Mouse (Mus musculus) spleen, embryonic (tissue): ENCODE data around the gene Usp50.

Experiments
- CTCF ChIA-PET: fragments of 350-600 bp; sonication (Branson Sonifier 250); formaldehyde crosslinking; loops from one replicate; lab custom pipeline; 2022; lab: Charles Lee

Usp50 gene

GRCm38 (mm10) chr2:126743389-126743788 lies 39.9 kb downstream of the Usp50 start:
- CTCF ChIA-PET = no interaction called here

DNA sequence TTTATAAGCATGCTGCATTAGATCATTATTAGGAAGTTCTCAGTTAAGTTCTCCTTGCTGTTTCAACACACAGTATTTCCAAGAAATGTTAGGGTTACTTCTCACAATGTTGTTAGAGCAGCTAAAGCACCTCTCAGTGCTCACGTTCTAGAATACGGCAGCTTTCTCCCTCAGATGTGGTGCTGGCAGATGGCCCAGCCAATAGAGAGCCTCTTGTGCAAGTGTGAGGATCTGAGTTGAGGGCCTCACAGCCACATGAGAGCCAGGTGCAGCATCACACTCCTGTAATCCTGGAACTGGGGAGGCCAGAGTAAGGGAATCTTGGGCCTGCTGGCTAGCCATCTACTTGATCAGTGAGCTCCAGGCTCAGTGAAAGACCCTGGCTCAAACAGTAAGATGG lies 43.0 kb downstream of the Usp50 start:
- CTCF ChIA-PET = interaction anchor here (0.5 kb wide), 1 partner anchor 172 kb away, joined by 5 read pairs; no protein-coding TSS in a partner anchor

GRCm38 (mm10) chr2:126735339-126736073 lies 47.8 kb downstream of the Usp50 start:
- CTCF ChIA-PET = interaction anchor here (0.6 kb wide), 1 partner anchor 12 kb away, joined by 5 read pairs; no protein-coding TSS in a partner anchor

GRCm38 (mm10) chr2:126730502-126730901 lies 52.8 kb downstream of the Usp50 start:
- CTCF ChIA-PET = no interaction called here

GRCm38 (mm10) chr2:126729207-126729606 lies 54.1 kb downstream of the Usp50 start:
- CTCF ChIA-PET = interaction anchor here (0.7 kb wide), 1 partner anchor 102 kb away, joined by 3 read pairs; no protein-coding TSS in a partner anchor

DNA sequence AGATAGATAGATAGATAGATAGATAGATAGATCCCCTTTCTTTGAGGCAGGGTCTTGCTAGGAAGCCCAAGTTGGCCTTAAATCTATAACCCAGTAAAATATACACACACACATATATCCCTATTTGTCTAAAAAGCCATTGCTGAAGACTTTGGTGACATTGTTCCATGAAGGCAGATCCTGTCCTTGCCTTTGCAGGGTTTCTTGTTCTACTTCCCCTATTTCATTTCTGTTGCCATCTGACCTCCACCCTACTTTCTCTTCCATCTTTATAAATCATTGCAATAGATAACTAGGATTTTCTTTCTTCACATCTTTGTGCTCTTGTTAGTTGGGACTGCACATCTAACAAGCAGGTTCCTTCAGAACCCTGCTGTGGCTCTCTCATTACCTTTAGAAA lies 70.3 kb downstream of the Usp50 start:
- CTCF ChIA-PET = no interaction called here

DNA sequence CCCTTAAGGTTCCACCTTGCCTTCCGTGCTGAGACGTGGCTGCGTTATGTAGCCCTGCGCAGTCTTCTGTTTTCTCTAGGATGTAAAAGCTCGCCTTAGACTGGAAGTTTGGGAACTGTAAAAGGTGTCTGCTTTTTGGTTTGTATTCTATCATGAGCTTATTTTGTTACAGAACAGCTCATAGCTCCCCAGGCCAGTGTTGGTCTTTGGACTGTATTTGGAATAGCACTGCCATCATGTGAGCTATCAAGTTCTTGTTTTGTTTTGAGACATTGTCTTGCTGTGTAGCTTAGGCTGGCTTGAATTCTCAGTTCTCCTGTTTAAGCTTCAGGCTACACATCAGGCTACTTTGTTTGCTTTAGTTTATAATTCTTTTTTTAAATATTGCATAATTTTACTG lies 70.7 kb downstream of the Usp50 start:
- CTCF ChIA-PET = no interaction called here

- CTCF ChIA-PET = no interaction called here
Measured at GRCm38 (mm10) chr2:126708361-126708760, 74.9 kb downstream of the Usp50 start.

- CTCF ChIA-PET = interaction anchor here (0.6 kb wide), 1 partner anchor 29 kb away, joined by 7 read pairs; no protein-coding TSS in a partner anchor
Measured at GRCm38 (mm10) chr2:126707438-126707779, 75.9 kb downstream of the Usp50 start.

DNA sequence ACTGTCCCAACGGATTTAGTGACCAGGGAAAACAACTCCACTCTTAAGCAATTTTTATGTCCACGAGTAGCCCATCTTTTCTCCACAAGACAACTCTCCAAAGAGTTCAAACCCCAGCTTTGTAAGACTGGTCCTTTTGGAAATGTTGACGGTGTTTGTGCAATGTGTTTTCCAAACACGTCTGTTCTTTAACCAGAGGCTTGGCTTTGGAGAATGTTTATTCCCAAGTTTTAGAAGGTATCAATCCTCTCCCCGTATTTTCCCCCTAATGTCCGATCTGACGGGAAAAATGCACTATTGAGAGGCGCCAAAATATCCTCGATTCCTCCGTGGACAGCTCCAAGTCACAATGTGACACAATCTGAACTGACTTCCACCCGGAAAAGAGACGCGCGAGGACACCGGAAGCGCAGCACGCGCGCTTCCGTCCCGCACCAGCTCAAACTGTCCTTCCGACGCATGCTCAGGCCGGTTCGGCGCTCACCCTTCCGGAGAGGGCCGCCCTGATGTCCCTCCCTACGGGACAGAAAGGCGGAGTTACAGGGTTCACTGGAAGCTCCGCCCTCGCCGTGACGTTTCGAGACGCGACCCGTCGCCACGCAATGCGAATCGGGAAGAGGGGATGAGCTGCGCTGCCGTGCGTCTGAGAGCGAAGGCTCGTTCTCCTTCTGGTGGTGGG lies 76.4 kb downstream of the Usp50 start, which contains the start of gene Usp8:
Gene Usp8 (plus strand): TSS at position 570 of the 679 bp plus-strand sequence.
- CTCF ChIA-PET = interaction anchor here (0.6 kb wide), 1 partner anchor 29 kb away, joined by 7 read pairs; no protein-coding TSS in a partner anchor

DNA sequence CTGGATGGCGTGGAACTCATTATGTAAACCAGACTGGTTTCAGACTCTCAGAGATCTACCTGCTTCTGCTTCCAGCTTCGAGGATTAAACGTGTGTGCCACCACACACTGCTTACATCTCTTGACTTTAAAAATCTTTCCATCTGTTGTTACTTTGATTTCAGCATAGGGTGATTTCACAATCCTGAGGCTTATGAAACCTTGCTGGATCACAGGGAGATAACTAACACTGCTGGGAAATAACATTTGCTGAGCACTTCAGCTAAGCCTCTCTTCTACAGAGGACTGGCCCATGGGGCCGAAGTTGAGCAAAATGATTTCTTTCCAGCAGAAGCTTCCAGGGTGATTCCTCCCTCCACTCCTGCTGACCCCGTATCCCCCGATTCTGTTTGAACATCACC lies 88.0 kb downstream of the Usp50 start:
- CTCF ChIA-PET = no interaction called here

GRCm38 (mm10) chr2:126691290-126691689 lies 92.0 kb downstream of the Usp50 start:
- CTCF ChIA-PET = no interaction called here

- CTCF ChIA-PET = interaction anchor here (0.7 kb wide), 1 partner anchor 637 kb away, joined by 3 read pairs; no protein-coding TSS in a partner anchor
Measured at GRCm38 (mm10) chr2:126682937-126683336, 100.3 kb downstream of the Usp50 start.

GRCm38 (mm10) chr2:126682333-126682732 lies 100.9 kb downstream of the Usp50 start:
- CTCF ChIA-PET = no interaction called here

DNA sequence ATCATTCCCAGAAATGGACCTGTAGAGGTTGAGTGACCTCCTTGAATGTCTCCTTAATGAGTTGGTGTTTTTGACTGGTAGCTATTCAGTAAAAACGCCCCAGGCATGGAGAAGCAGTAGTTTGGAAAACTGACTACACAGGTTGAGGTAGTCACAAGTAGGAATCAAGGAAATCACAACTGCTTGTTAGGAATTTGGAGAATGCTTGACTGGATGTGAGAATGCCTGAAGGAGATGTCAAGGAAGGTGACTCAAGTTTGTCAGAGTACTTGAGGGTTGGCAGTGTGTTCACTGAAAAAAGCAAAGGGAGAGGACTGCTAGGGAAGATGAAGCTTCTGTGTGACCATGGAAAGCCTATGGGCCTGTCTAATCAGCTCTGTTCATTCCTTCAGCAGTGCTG lies 105.9 kb downstream of the Usp50 start:
- CTCF ChIA-PET = interaction anchor here (0.5 to 0.7 kb wide), 3 partner anchors 11 to 39 kb away, joined by 3 to 5 read pairs (median 4); no protein-coding TSS in a partner anchor

DNA sequence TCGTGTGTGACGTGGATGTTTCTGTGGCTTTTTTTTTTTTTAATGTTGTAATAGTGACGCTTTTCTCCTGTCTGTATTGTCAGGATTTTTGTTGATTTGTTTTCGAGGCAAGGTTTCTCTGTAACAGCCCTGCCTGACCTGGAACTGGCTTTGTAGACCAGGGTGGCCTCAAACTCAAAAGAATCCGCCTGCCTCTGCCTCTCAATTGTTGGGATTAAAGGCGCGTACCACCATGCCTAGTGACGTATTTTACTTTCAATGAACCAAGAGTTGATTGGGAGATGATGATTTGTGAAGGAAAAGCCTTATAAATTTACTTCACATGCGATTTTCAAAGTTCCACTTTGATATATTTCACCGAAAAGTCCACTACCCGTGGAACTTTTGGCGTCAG lies 107.2 kb downstream of the Usp50 start, which contains the start of gene Gabpb1:
Gene Gabpb1 (minus strand): TSS at position 216 of the 394 bp plus-strand sequence.
- CTCF ChIA-PET = no interaction called here

DNA sequence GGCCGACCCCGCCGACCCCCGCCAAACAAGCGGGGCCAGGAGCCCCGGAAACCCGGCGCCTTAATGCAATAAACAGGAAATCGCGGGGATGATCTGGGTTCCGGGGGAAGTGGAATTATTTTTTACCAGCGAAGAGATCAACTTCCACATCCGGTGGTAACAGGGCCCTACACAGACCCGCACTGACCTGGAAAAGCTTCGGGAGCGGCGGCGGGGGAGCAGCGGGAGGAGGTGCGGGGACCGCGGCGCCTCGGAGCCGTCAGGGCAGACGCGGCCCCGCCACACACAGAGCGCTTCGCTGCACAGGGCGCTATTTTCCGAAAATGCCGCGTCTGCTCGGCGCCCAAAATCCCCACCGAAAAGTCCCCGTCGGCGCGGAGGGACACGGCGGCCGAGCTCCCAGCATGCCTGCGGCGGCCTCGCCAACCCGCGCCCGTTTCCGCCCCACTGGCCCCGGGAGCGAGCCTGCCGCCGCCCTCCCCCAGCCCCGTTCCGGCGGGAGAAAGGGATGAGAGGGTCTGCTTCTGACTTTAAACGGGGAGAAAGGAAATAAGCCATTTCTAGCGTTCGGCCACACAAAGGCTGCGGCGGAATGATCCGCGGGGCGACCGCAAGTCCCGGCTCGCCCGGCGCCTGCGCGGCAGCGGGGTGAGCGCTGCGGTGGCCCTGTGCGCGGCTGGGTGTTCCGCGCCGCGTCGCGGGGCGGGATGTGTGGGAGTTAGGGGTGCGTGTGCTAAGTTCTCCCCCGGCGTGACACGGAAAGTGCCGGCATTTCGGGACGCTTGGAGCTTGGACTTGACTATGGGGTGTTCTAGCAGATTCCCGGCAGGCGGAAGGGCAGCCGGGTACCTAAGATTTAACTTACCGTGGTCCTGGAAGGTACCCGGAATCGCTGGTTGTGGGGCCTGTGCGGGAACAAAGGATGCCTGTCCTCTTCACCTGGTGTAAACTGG lies 107.8 kb downstream of the Usp50 start:
- CTCF ChIA-PET = no interaction called here

DNA sequence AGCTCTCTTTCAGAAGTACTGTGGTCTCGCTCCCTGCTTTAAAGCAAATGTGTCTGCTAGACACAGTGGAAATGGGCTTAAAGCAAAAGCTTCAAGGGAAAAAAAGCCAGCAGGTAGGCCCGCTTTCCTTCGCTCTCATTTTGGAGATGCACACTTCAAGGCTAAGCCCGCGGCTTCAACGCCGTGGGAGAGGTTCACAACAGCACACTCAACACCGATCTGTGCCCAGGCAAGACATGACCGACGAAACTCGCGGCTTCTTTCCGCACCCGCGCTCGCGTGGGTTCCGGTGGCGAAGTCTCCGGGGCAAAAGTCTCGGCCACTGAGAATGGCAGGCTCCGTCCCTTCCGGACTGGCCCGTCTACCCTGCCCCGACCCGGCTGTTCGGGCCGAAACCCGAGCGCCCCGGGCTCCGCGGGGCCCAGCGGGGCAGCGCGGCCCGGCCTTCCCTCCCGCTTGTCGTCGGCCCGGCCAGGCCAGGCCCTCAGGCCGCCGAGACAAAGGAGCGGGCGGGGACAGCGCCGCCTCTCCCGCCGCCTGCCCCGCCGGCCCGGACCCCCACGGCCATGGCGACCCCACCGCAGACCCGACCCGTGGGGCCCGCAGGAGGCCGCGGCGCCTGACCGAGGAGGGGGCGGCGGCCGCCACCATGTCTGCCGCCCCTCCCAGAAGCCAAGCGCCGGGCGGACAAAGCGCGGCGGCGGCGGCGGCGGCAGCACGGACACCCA lies 108.7 kb downstream of the Usp50 start:
- CTCF ChIA-PET = no interaction called here

DNA sequence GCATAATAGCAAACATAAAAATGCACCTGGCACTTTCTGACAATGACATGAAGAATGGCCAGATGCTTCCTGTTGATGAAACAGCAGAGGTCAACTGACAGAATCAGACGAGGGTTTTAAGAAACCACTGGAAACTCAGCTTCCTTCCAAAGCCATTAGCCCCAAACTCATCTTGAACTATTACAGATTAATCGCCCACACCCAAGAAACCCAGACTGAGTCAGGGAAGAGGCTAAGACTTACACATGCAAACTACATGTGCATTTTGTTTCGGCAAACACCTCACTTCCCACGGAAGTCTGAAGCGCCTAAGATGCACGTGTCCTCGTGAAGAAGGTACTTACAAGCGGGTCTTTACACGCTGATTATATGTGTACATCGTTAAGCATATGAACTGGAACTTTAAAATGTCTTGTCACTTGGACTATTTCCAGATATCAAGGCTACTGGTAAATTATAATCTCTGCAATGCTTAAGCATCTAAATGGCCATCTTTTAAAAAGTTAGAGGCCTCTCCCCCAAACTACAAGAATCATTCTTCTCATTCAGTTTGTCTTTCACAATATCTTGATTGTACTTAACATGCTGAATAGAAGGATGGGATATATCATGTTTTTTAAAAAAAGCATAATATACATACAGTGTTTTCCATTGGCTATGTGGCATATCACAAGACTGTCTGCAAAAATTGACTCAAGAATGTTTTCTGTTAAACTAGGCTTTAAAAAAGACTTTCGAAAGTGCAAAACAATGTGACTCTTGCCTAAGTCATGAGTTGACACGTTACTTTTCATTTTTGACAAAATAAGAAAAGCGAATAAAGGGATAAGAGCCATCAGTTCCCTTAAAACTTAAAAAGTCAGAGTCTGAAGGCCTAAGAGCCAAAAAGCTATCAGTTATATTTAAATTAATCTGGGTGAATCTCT lies 109.7 kb downstream of the Usp50 start:
- CTCF ChIA-PET = no interaction called here
